Mouse (Mus musculus) cortical plate, adult 2 months (tissue): ENCODE measurements at regions not wholly inside any gene's neighbourhood (a gene's known extent, or its start where the extent isn't known, plus 50 kb on each side); places are given as distances from the start of the nearest gene placed in this dataset.

Source experiments
- CTCF ChIP-seq: fragments of 200-500 bp; IDR thresholded peaks from 2 replicates; pipeline ENCODE4 v1.5.1; 2011; ENCODE audit warnings: mild to moderate bottlenecking, control low read depth, low read length; ENCODE audit not compliant: insufficient read depth; ENCODE audit errors: extremely low read depth
- POLR2A ChIP-seq: fragments of 200-500 bp; IDR thresholded peaks from 2 replicates; pipeline ENCODE4 v1.6.1; 2011; ENCODE audit warnings: mild to moderate bottlenecking, low read length, control low read depth; ENCODE audit not compliant: insufficient read depth; ENCODE audit errors: extremely low read depth

DNA sequence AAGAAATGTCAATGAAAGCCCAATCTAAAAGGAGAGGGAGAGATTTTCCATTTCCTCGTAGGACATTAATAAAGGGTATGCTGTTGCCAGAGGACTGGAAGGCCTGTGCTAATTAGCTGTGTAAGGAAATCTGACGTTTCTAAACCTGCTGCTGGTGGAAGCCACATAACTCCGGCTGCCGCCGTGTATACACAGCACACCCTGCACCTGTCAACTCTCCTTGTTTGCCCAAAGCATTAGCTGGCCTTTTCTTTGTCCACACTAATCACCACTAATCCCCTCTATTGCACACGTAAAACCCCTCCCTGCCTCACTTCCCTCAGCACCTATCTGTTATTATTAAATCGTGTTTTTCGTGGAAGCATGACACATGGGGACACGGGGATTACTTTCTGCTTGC lies 108.7 kb downstream of the Gm10260 start:
- TF ChIP-seq POLR2A, result no peak
- no peak for TF ChIP-seq CTCF
